Mouse (Mus musculus) forebrain, embryonic 11.5 days (tissue): Measurements from ENCODE around the gene Ablim1. TPM values are rescaled to one million over a fixed set of nuclear protein-coding genes. Genes with fewer than 3 reads are reported as not detected.

ENCODE experiments used
- ATAC-seq: fragments of 200-750 bp; cut with Nextera tagmentation; replicated peaks from 2 replicates; pipeline ENCODE4 v1.8.0; 2017; ENCODE audit warnings: moderate TSS enrichment; ENCODE audit not compliant: low FRiP score
- DNase-seq: peaks from one replicate; pipeline ENCODE4 v3.0.0-alpha.2; 2017; ENCODE audit warnings: low spot score
- H3K27ac ChIP-seq: fragments of 300-500 bp; sonication (generic); 2 replicates; pipeline ENCODE4 v1.5.1; 2014; ENCODE audit warnings: low read depth, low read length
- H3K27me3 ChIP-seq: fragments of 300-500 bp; sonication (generic); 2 replicates; pipeline ENCODE4 v1.6.1; 2014; ENCODE audit warnings: mild to moderate bottlenecking, low read length, mixed read lengths; ENCODE audit not compliant: control insufficient read depth, insufficient read depth
- H3K36me3 ChIP-seq: fragments of 300-500 bp; sonication (generic); 2 replicates; pipeline ENCODE4 v1.6.1; 2014; ENCODE audit warnings: mild to moderate bottlenecking, low read length, moderate library complexity, mixed read lengths; ENCODE audit not compliant: control insufficient read depth, insufficient read depth
- H3K4me1 ChIP-seq: fragments of 300-500 bp; sonication (generic); replicated peaks from 2 replicates; pipeline ENCODE4 v1.6.1; 2014; ENCODE audit warnings: low read length, mixed read lengths; ENCODE audit not compliant: control insufficient read depth, insufficient read depth
- H3K4me2 ChIP-seq: fragments of 300-500 bp; sonication (generic); 2 replicates; pipeline ENCODE4 v1.6.1; 2014; ENCODE audit warnings: low read depth, mild to moderate bottlenecking, low read length, moderate library complexity, mixed read lengths; ENCODE audit not compliant: severe bottlenecking
- H3K4me3 ChIP-seq: fragments of 300-500 bp; sonication (generic); 2 replicates; pipeline ENCODE4 v1.5.1; 2014; ENCODE audit warnings: low read depth, low read length
- H3K9ac ChIP-seq: fragments of 300-500 bp; sonication (generic); 2 replicates; pipeline ENCODE4 v1.6.1; 2014; ENCODE audit warnings: low read length
- H3K9me3 ChIP-seq: fragments of 300-500 bp; sonication (generic); 2 replicates; pipeline ENCODE4 v1.6.1; 2016; ENCODE audit warnings: low read length, mixed read lengths; ENCODE audit not compliant: control insufficient read depth
- WGBS: fragments of 180-500 bp; shearing (Covaris S2); extraction: QIAGEN DNeasy Blood & Tissue Kit; methylation state at CpG from one replicate; pipeline ENCODE4 v1.1.7; 2014; 5-methylcytosine and 5-hydroxymethylcytosine counted together
- polyA plus RNA-seq: library from polyadenylated mRNA; unstranded; fragments of >200 nt; fragmentation: Nextera tagmentation; extraction: Ambion mirVana; gene quantifications from 2 replicates; pipeline ENCODE4 v1.2.1, GENCODE M21; 2014

Gene Ablim1
- polyA plus RNA-seq, 1 experiment from 2014 or later: 17.0 TPM

DNA sequence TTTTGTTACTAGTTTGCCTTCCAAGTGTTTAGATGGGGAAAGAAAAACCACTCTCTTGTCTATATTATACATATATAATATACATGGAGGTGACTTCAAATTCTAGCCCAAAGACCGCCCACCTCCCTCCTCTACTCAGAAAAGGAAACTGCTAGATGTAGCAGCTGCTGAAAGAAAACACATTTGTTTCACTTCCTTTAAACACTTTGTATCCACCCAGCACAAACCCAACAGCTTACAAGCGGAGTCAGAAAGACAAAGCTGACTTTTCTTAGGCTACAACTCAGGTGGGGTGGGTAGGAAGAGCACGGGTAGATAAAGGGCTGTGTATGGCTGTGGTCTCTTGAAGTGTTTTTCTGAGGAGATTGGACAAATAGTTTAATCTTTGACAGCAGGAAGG, 242.0 kb downstream of the Ablim1 start:
- H3K4me1 ChIP-seq: peaks cover 4% of the 10 kb centered on the region; the same call in 1 of the 2 replicates
- DNase-seq: no peak
- H3K4me3 ChIP-seq: no peak overlapping the region
- 76% methylated on average over 3 of the region's 3 CpGs for WGBS
- H3K9ac ChIP-seq: no peak overlapping the region
- no peak overlapping the region for H3K4me2 ChIP-seq
- no peaks in the 10 kb centered on the region for H3K36me3 ChIP-seq
- no peak for ATAC-seq
- no peak overlapping the region for H3K27ac ChIP-seq
- H3K9me3 ChIP-seq: no peaks in the 10 kb centered on the region
- no peaks in the 10 kb centered on the region for H3K27me3 ChIP-seq

- Histone ChIP-seq H3K36me3 (no peaks in the 10 kb centered on the region), H3K27me3 (no peaks in the 10 kb centered on the region)
- ATAC-seq: no peak
Observed at GRCm38 (mm10) chr19:57067108-57067613, 247.6 kb downstream of the Ablim1 start.

GRCm38 (mm10) chr19:57066313-57066712, 248.4 kb downstream of the Ablim1 start:
- H3K4me3 ChIP-seq: no peak overlapping the region
- ATAC-seq: no peak
- no peak overlapping the region for H3K4me2 ChIP-seq
- 41% methylated on average over 3 of the region's 3 CpGs for WGBS
- no peaks in the 10 kb centered on the region for H3K36me3 ChIP-seq
- DNase-seq: peak; percentile 76
- H3K4me1 ChIP-seq: no peaks in the 10 kb centered on the region
- no peak overlapping the region for H3K9ac ChIP-seq
- H3K27me3 ChIP-seq: no peaks in the 10 kb centered on the region
- no peak overlapping the region for H3K27ac ChIP-seq
- no peaks in the 10 kb centered on the region for H3K9me3 ChIP-seq

More at GRCm38 (mm10) chr19:57067108-57067613, 247.6 kb downstream of the Ablim1 start:
- H3K9ac ChIP-seq: no peak overlapping the region
- H3K4me2 ChIP-seq: no peak overlapping the region
- H3K27ac ChIP-seq: no peak overlapping the region
- no peaks in the 10 kb centered on the region for H3K4me1 ChIP-seq
- no peaks in the 10 kb centered on the region for H3K9me3 ChIP-seq
- H3K4me3 ChIP-seq: no peak overlapping the region
- no peak for DNase-seq
- WGBS: 84% methylated on average over 9 of the region's 9 CpGs

GRCm38 (mm10) chr19:57062746-57063145, 252.0 kb downstream of the Ablim1 start:
- peaks cover 1% of the 10 kb centered on the region; the same call in 1 of the 2 replicates for H3K36me3 ChIP-seq
- 63% methylated on average over 4 of the region's 4 CpGs for WGBS

GRCm38 (mm10) chr19:57059018-57059580, 255.6 kb downstream of the Ablim1 start:
- Histone ChIP-seq H3K4me3 (no peak overlapping the region), H3K4me2 (no peak overlapping the region), H3K4me1 (no peaks in the 10 kb centered on the region), H3K9me3 (no peaks in the 10 kb centered on the region; the same call in 1 of the 2 replicates), H3K9ac (no peak overlapping the region), H3K36me3 (peaks cover 3% of the 10 kb centered on the region; the same call in 1 of the 2 replicates), H3K27me3 (no peaks in the 10 kb centered on the region), H3K27ac (no peak overlapping the region)
- WGBS: 59% methylated on average over 19 of the region's 19 CpGs
- DNase-seq (no peak), ATAC-seq (no peak)

More at GRCm38 (mm10) chr19:57062746-57063145, 252.0 kb downstream of the Ablim1 start:
- H3K4me3 ChIP-seq: no peak overlapping the region
- H3K9me3 ChIP-seq: no peaks in the 10 kb centered on the region; the same call in 1 of the 2 replicates
- no peak overlapping the region for H3K4me2 ChIP-seq
- H3K9ac ChIP-seq: no peak overlapping the region
- no peak overlapping the region for H3K27ac ChIP-seq
- no peaks in the 10 kb centered on the region for H3K27me3 ChIP-seq
- DNase-seq (no peak), ATAC-seq (no peak)
- no peaks in the 10 kb centered on the region for H3K4me1 ChIP-seq

GRCm38 (mm10) chr19:57057568-57057967, 257.2 kb downstream of the Ablim1 start:
- DNase-seq (no peak), ATAC-seq (no peak)
- peaks cover 3% of the 10 kb centered on the region; the same call in 1 of the 2 replicates for H3K36me3 ChIP-seq
- no peak overlapping the region for H3K4me3 ChIP-seq
- H3K27me3 ChIP-seq: no peaks in the 10 kb centered on the region
- no peak overlapping the region for H3K9ac ChIP-seq
- 98% methylated on average over 2 of the region's 2 CpGs for WGBS
- H3K4me2 ChIP-seq: no peak overlapping the region
- H3K4me1 ChIP-seq: no peaks in the 10 kb centered on the region
- no peaks in the 10 kb centered on the region; the same call in 1 of the 2 replicates for H3K9me3 ChIP-seq
- no peak overlapping the region for H3K27ac ChIP-seq

- Histone ChIP-seq H3K4me2 (no peak overlapping the region), H3K9ac (no peak overlapping the region), H3K27me3 (no peaks in the 10 kb centered on the region), H3K4me3 (no peak overlapping the region), H3K27ac (no peak overlapping the region), H3K36me3 (peaks cover 3% of the 10 kb centered on the region; the same call in 1 of the 2 replicates), H3K9me3 (no peaks in the 10 kb centered on the region; the same call in 1 of the 2 replicates), H3K4me1 (no peaks in the 10 kb centered on the region)
- no peak for ATAC-seq
- WGBS: 94% methylated on average over 16 of the region's 16 CpGs
- no peak for DNase-seq
Observed at GRCm38 (mm10) chr19:57055215-57056120, 259.3 kb downstream of the Ablim1 start.

GRCm38 (mm10) chr19:57052959-57053358, 261.8 kb downstream of the Ablim1 start:
- Histone ChIP-seq H3K9me3 (no peaks in the 10 kb centered on the region; the same call in 1 of the 2 replicates), H3K27me3 (no peaks in the 10 kb centered on the region), H3K36me3 (peaks cover 3% of the 10 kb centered on the region; the same call in 1 of the 2 replicates), H3K27ac (no peak overlapping the region), H3K4me3 (no peak overlapping the region), H3K9ac (no peak overlapping the region), H3K4me1 (no peaks in the 10 kb centered on the region), H3K4me2 (no peak overlapping the region)
- 79% methylated on average over 8 of the region's 8 CpGs for WGBS
- ATAC-seq: no peak
- no peak for DNase-seq
